Comparison of ENCODE assay signal across 12 mouse cellular contexts in the genomic region with DNA sequence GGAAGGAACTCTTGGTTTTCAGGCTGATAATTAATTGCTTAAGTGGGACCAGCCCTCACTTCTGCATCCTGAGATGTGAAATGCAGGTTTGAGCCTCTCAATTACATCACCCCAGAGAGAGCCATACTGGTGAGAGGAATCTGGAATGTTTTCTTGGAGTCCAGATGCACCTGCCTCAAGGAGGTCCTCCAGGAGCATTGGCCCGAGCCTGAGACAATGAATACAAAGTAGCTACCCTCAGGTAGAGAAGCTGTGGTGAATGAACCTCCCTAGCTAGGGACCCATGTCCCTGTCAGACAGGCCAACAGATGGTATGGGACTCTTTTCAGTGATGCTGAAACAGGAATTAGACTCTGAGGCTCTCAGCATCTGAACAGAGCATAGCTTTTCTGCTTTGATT.
"Had no signal": no experiment of that assay in that cellular context is flagged by ENCODE, and none has a peak within 500 bp of the region (broad histone marks: within the 10 kb centered on the region; RNA-seq: fewer than 3 reads in every experiment).

No protein-coding gene starts in this region.

- DNase-seq: retina, postnatal 1 day; right cerebral cortex, adult 18-20 months; right cerebral cortex, postnatal 14 days; right cerebral cortex, postnatal 25 days; right cerebral cortex, postnatal 4 days; spleen, adult 18-20 months; thymus, adult 18-20 months; thymus, adult 2 months; thymus, postnatal 14 days; thymus, postnatal 25 days; thymus, postnatal 36 days; thymus, postnatal 4 days had no signal
